Mouse (Mus musculus) midbrain, embryonic 14.5 days (tissue): ENCODE measurements around the gene Slc43a1. TPM values are rescaled to one million over a fixed set of nuclear protein-coding genes. Genes with fewer than 3 reads are reported as not detected.
"Not testable (repeated sequence)": the region's sequence is repeated elsewhere in the genome, so short reads cannot be mapped to it uniquely, and the experiment has no call there.

Experiments
- ATAC-seq: fragments of 200-750 bp; cut with Nextera tagmentation; 2 replicates; pipeline ENCODE4 v1.8.0; 2017; ENCODE audit warnings: moderate number of reproducible peaks, moderate library complexity; ENCODE audit not compliant: low FRiP score, low TSS enrichment
- DNase-seq: peaks from one replicate; pipeline ENCODE4 v3.0.0-alpha.2; 2015
- H3K27ac ChIP-seq: fragments of 300-500 bp; sonication (generic); replicated peaks from 2 replicates; pipeline ENCODE4 v1.5.1; 2014; ENCODE audit warnings: mild to moderate bottlenecking, low read depth, low read length, moderate library complexity
- H3K27me3 ChIP-seq: fragments of 300-500 bp; sonication (generic); 2 replicates; pipeline ENCODE4 v1.6.1; 2014; ENCODE audit warnings: low read length, control low read depth, mixed read lengths; ENCODE audit not compliant: control insufficient read depth, insufficient read depth
- H3K36me3 ChIP-seq: fragments of 300-500 bp; sonication (generic); 2 replicates; pipeline ENCODE4 v1.6.1; 2014; ENCODE audit warnings: low read length, control low read depth; ENCODE audit not compliant: control insufficient read depth, insufficient read depth
- H3K4me1 ChIP-seq: fragments of 300-500 bp; sonication (generic); 2 replicates; pipeline ENCODE4 v1.6.1; 2014; ENCODE audit warnings: mild to moderate bottlenecking, antibody characterized with exemption, low read length, control low read depth; ENCODE audit not compliant: control insufficient read depth, insufficient read depth
- H3K4me2 ChIP-seq: fragments of 300-500 bp; sonication (generic); 2 replicates; pipeline ENCODE4 v1.6.1; 2014; ENCODE audit warnings: mild to moderate bottlenecking, low read length, moderate library complexity
- H3K4me3 ChIP-seq: fragments of 300-500 bp; sonication (generic); replicated peaks from 2 replicates; pipeline ENCODE4 v1.5.1; 2014; ENCODE audit warnings: low read depth, low read length
- H3K9ac ChIP-seq: fragments of 300-500 bp; sonication (generic); replicated peaks from 2 replicates; pipeline ENCODE4 v1.6.1; 2014; ENCODE audit warnings: mild to moderate bottlenecking, low read length, moderate library complexity
- H3K9me3 ChIP-seq: fragments of 300-500 bp; sonication (generic); 2 replicates; pipeline ENCODE4 v1.6.1; 2016; ENCODE audit warnings: low read length, control low read depth, mixed read lengths; ENCODE audit not compliant: control insufficient read depth
- WGBS: fragments of 180-500 bp; shearing (Covaris S2); extraction: QIAGEN DNeasy Blood & Tissue Kit; methylation state at CpG from one replicate; pipeline ENCODE4 v1.1.7; 2014; 5-methylcytosine and 5-hydroxymethylcytosine counted together
- polyA plus RNA-seq: library from polyadenylated mRNA; unstranded; fragments of >200 nt; fragmentation: Nextera tagmentation; extraction: Ambion mirVana; gene quantifications from 2 replicates; pipeline ENCODE4 v1.2.1, GENCODE M21; 2014

The Slc43a1 gene
- polyA plus RNA-seq, 1 experiment from 2014 or later, result 2.4 TPM

GRCm38 (mm10) chr2:84800304-84800703 is 38.3 kb upstream of the Slc43a1 start:
- Histone ChIP-seq H3K4me2 (no peak overlapping the region), H3K27me3 (no peaks in the 10 kb centered on the region), H3K4me3 (no peak overlapping the region), H3K9me3 (no peaks in the 10 kb centered on the region), H3K36me3 (no peaks in the 10 kb centered on the region), H3K4me1 (0 out of 2 replicates have a peak, but pooled peaks cover 11% of the 10 kb centered on the region), H3K27ac (no peak overlapping the region), H3K9ac (no peak overlapping the region)
- no peak for ATAC-seq
- no peak for DNase-seq
- 83% methylated on average over 4 of the region's 4 CpGs for WGBS

GRCm38 (mm10) chr2:84801223-84801622 is 37.4 kb upstream of the Slc43a1 start:
- H3K4me1 ChIP-seq, result 0 out of 2 replicates have a peak, but pooled peaks cover 11% of the 10 kb centered on the region
- H3K36me3 ChIP-seq, H3K27ac ChIP-seq, H3K9ac ChIP-seq, ATAC-seq, H3K4me2 ChIP-seq, H3K9me3 ChIP-seq, H3K4me3 ChIP-seq, H3K27me3 ChIP-seq, DNase-seq: not testable (repeated sequence)
- 67% methylated on average over 5 of the region's 5 CpGs for WGBS

- Histone ChIP-seq H3K27ac (no peak overlapping the region), H3K9ac (no peak overlapping the region), H3K4me3 (no peak overlapping the region), H3K27me3 (no peaks in the 10 kb centered on the region), H3K4me1 (0 out of 2 replicates have a peak, but pooled peaks cover 3% of the 10 kb centered on the region), H3K4me2 (no peak overlapping the region), H3K36me3 (no peaks in the 10 kb centered on the region), H3K9me3 (no peaks in the 10 kb centered on the region)
- 88% methylated on average over 7 of the region's 7 CpGs for WGBS
- DNase-seq (no peak), ATAC-seq (no peak)
Observed at GRCm38 (mm10) chr2:84803963-84804362, 34.7 kb upstream of the Slc43a1 start.

- Histone ChIP-seq H3K9ac (no peak overlapping the region), H3K27me3 (no peaks in the 10 kb centered on the region), H3K4me2 (no peak overlapping the region), H3K36me3 (no peaks in the 10 kb centered on the region), H3K4me3 (no peak overlapping the region), H3K27ac (no peak overlapping the region), H3K9me3 (no peaks in the 10 kb centered on the region), H3K4me1 (no peaks in the 10 kb centered on the region)
- DNase-seq (no peak), ATAC-seq (no peak)
- 79% methylated on average over 5 of the region's 5 CpGs for WGBS
Observed at GRCm38 (mm10) chr2:84806546-84806945, 32.1 kb upstream of the Slc43a1 start.

GRCm38 (mm10) chr2:84809330-84809729 is 29.3 kb upstream of the Slc43a1 start:
- Histone ChIP-seq H3K27me3 (no peaks in the 10 kb centered on the region), H3K27ac (no peak overlapping the region), H3K4me1 (no peaks in the 10 kb centered on the region), H3K36me3 (no peaks in the 10 kb centered on the region), H3K9me3 (no peaks in the 10 kb centered on the region), H3K4me2 (no peak overlapping the region), H3K4me3 (no peak overlapping the region), H3K9ac (no peak overlapping the region)
- no peak for DNase-seq
- no peak for ATAC-seq

- no peaks in the 10 kb centered on the region for H3K27me3 ChIP-seq
- no peak overlapping the region for H3K4me3 ChIP-seq
- no peak overlapping the region for H3K27ac ChIP-seq
- ATAC-seq (0 out of 2 replicates have a peak, but pooled peaks have one; percentile 12), DNase-seq (no peak)
- no peaks in the 10 kb centered on the region for H3K4me1 ChIP-seq
- WGBS, result 79% methylated on average over 6 of the region's 6 CpGs
- no peaks in the 10 kb centered on the region for H3K36me3 ChIP-seq
- no peaks in the 10 kb centered on the region for H3K9me3 ChIP-seq
- no peak overlapping the region; the same call in 1 of the 2 replicates for H3K4me2 ChIP-seq
- no peak overlapping the region for H3K9ac ChIP-seq
Observed at GRCm38 (mm10) chr2:84810526-84810885, 28.1 kb upstream of the Slc43a1 start.

- Histone ChIP-seq H3K9me3 (no peaks in the 10 kb centered on the region), H3K4me2 (peak overlapping the region; percentile 40), H3K27me3 (no peaks in the 10 kb centered on the region), H3K36me3 (no peaks in the 10 kb centered on the region), H3K4me3 (no peak overlapping the region), H3K4me1 (no peaks in the 10 kb centered on the region), H3K9ac (no peak overlapping the region), H3K27ac (no peak overlapping the region)
- ATAC-seq (peak; percentile 46; the same call in 1 of the 2 replicates), DNase-seq (peak; percentile 81)
- 45% methylated on average over 26 of the region's 26 CpGs for WGBS
Observed at GRCm38 (mm10) chr2:84810886-84811577, 27.6 kb upstream of the Slc43a1 start.

- DNase-seq, result no peak
- no peaks in the 10 kb centered on the region for H3K9me3 ChIP-seq
- WGBS, result 86% methylated on average over 7 of the region's 7 CpGs
- no peak overlapping the region for H3K27ac ChIP-seq
- H3K4me2 ChIP-seq, result no peak overlapping the region
- H3K4me1 ChIP-seq, result no peaks in the 10 kb centered on the region
- H3K27me3 ChIP-seq, result no peaks in the 10 kb centered on the region
- no peak overlapping the region for H3K9ac ChIP-seq
- no peak overlapping the region for H3K4me3 ChIP-seq
- ATAC-seq, result no peak
- H3K36me3 ChIP-seq, result no peaks in the 10 kb centered on the region
Observed at GRCm38 (mm10) chr2:84811880-84812279, 26.8 kb upstream of the Slc43a1 start.

GRCm38 (mm10) chr2:84812676-84813075 is 26.0 kb upstream of the Slc43a1 start:
- DNase-seq, result no peak
- 70% methylated on average over 6 of the region's 6 CpGs for WGBS
- Histone ChIP-seq H3K9me3 (no peaks in the 10 kb centered on the region), H3K4me2 (no peak overlapping the region), H3K27ac (no peak overlapping the region), H3K9ac (no peak overlapping the region), H3K4me1 (no peaks in the 10 kb centered on the region), H3K4me3 (no peak overlapping the region), H3K27me3 (no peaks in the 10 kb centered on the region), H3K36me3 (no peaks in the 10 kb centered on the region)
- no peak for ATAC-seq
